In genomic region chr11:117233818-117234217, GRCm38 (mm10) we compare ENCODE assay signal across 12 mouse cellular contexts. TPM values are rescaled to one million over a fixed set of nuclear protein-coding genes. Genes with fewer than 3 reads are reported as not detected.
DNase-seq lines count a peak whose midpoint lies in the region; ATAC-seq and TF ChIP-seq lines count a peak whose summit lies in the region.
"Had no signal": no experiment of that assay in that cellular context is flagged by ENCODE, and none has a peak within 500 bp of the region (broad histone marks: within the 10 kb centered on the region; RNA-seq: fewer than 3 reads in every experiment).

No protein-coding gene starts in this region.

- H3K27me3 ChIP-seq in liver, embryonic 15.5 days = no peaks in the 10 kb centered on the region
- H3K27me3 ChIP-seq in liver, embryonic 12.5 days (replicated peaks) = peaks cover 40% of the 10 kb centered on the region
- no peaks in the 10 kb centered on the region for H3K27me3 ChIP-seq in embryonic facial prominence, embryonic 15.5 days
- H3K27me3 ChIP-seq: Patski had no signal

- H3K4me2 ChIP-seq in liver, embryonic 15.5 days = peak overlapping the region; percentile 18; the same call in 1 of the 2 replicates
- no peak overlapping the region for H3K4me2 ChIP-seq in liver, embryonic 12.5 days
- H3K4me2 ChIP-seq in embryonic facial prominence, embryonic 15.5 days (replicated peaks) = peak overlapping the region; percentile 56

- ATAC-seq in liver, embryonic 15.5 days (ENCODE audit: insufficient read depth) = no peak
- no peak for ATAC-seq in liver, embryonic 12.5 days
- no peak for ATAC-seq in embryonic facial prominence, embryonic 15.5 days (ENCODE audit: insufficient number of reproducible peaks, low FRiP score, low TSS enrichment, low read depth)
- ATAC-seq: forebrain, embryonic 16.5 days; Patski had no signal

- no peak overlapping the region for H3K9ac ChIP-seq in liver, embryonic 15.5 days
- H3K9ac ChIP-seq in liver, embryonic 12.5 days = no peak overlapping the region
- H3K9ac ChIP-seq in embryonic facial prominence, embryonic 15.5 days = no peak overlapping the region

- 48% methylated on average over 8 of the region's 8 CpGs for WGBS in liver, embryonic 15.5 days (ENCODE audit: insufficient replicate concordance)
- WGBS in liver, embryonic 12.5 days (ENCODE audit: insufficient replicate concordance) = 42% methylated on average over 8 of the region's 8 CpGs
- 52% methylated on average over 8 of the region's 8 CpGs for WGBS in embryonic facial prominence, embryonic 15.5 days

- intact Hi-C loops in gastrocnemius, adult 2 months (cut with DNase I) = no loop called here
- intact Hi-C loops in left cerebral cortex, postnatal 10 days (cut with DNase I) = no loop called here

- no peak for DNase-seq in gastrocnemius, adult 2 months
- no peak for DNase-seq in gastrocnemius, adult 18-20 months (ENCODE audit: low spot score)
- peak; percentile 38 to 49 for DNase-seq in thymus, adult 18-20 months
- DNase-seq in cerebellum, adult 8-10 months = no peak
- DNase-seq in left cerebral cortex, postnatal 10 days (ENCODE audit: extremely low spot score in 1 of 2, low spot score in 2 of 2) = no peak
- DNase-seq: kidney, adult 8-10 months had no signal

- no peaks in the 10 kb centered on the region for H3K9me3 ChIP-seq in liver, embryonic 15.5 days (replicated peaks)
- no peaks in the 10 kb centered on the region for H3K9me3 ChIP-seq in liver, embryonic 12.5 days (replicated peaks)
- H3K9me3 ChIP-seq in embryonic facial prominence, embryonic 15.5 days (replicated peaks) = no peaks in the 10 kb centered on the region

- H3K4me3 ChIP-seq in gastrocnemius, adult 2 months = 0 out of 2 replicates have a peak overlapping the region, but pooled peaks have one; percentile 61
- H3K4me3 ChIP-seq in liver, embryonic 15.5 days (replicated peaks) = no peak overlapping the region
- no peak overlapping the region for H3K4me3 ChIP-seq in liver, embryonic 12.5 days
- H3K4me3 ChIP-seq in embryonic facial prominence, embryonic 15.5 days (replicated peaks) = peak overlapping the region; percentile 42
- H3K4me3 ChIP-seq: left cerebral cortex, adult 2 months had no signal

- H3K36me3 ChIP-seq in liver, embryonic 15.5 days (replicated peaks) = no peaks in the 10 kb centered on the region
- H3K36me3 ChIP-seq in liver, embryonic 12.5 days = no peaks in the 10 kb centered on the region
- no peaks in the 10 kb centered on the region for H3K36me3 ChIP-seq in embryonic facial prominence, embryonic 15.5 days

- no peak for TF ChIP-seq CTCF in gastrocnemius, adult 2 months (IDR thresholded peaks at IDR 0.05)

- peak overlapping the region; percentile 57; the same call in 1 of the 2 replicates for H3K27ac ChIP-seq in gastrocnemius, adult 2 months
- H3K27ac ChIP-seq in liver, embryonic 15.5 days (replicated peaks) = 0 out of 2 replicates have a peak overlapping the region, but pooled peaks have one; percentile 1
- H3K27ac ChIP-seq in liver, embryonic 12.5 days = no peak overlapping the region
- H3K27ac ChIP-seq in embryonic facial prominence, embryonic 15.5 days (replicated peaks) = 0 out of 2 replicates have a peak overlapping the region, but pooled peaks have one; percentile 34
- H3K27ac ChIP-seq: left cerebral cortex, adult 2 months had no signal

- peaks cover 40% of the 10 kb centered on the region for H3K4me1 ChIP-seq in liver, embryonic 15.5 days (replicated peaks)
- peaks cover 34% of the 10 kb centered on the region for H3K4me1 ChIP-seq in liver, embryonic 12.5 days
- H3K4me1 ChIP-seq in embryonic facial prominence, embryonic 15.5 days = peaks cover 60% of the 10 kb centered on the region

RNA-seq across cellular contexts. Expression of gene Sept9, which starts 34.4 kb away (rescaled TPM):
- total RNA-seq in gastrocnemius, adult 2 months (2021) = 10 to 100 TPM; 11.5 to 13.6 TPM
- total RNA-seq in gastrocnemius, adult 18-20 months (2021) = 10 to 100 TPM in 1 of 2 experiments, 1 to 10 TPM in 1; 8.0 to 16.1 TPM
- polyA plus RNA-seq in liver, embryonic 15.5 days (2015; fragmentation: Nextera tagmentation; extraction: Ambion mirVana) = 41.0 and 41.9 TPM in 2 replicates
- 69.8 and 72.0 TPM in 2 replicates for polyA plus RNA-seq in liver, embryonic 12.5 days (2016; fragmentation: Nextera tagmentation; extraction: Ambion mirVana)
- 150 and 157 TPM in 2 replicates for polyA plus RNA-seq in embryonic facial prominence, embryonic 15.5 days (2015; fragmentation: Nextera tagmentation; extraction: Ambion mirVana)
- total RNA-seq in left cerebral cortex, postnatal 10 days (2021) = 10 to 100 TPM; 65.0 to 69.0 TPM

Comparison
In these comparisons a context has a peak if more than half of its experiments do, and no peak if none do; other contexts are left out.
1. DNase-seq: peak in thymus, adult 18-20 months (2 of 2); none in gastrocnemius, adult 2 months (single experiment), gastrocnemius, adult 18-20 months (single experiment), cerebellum, adult 8-10 months (single experiment) and left cerebral cortex, postnatal 10 days (0 of 2).
2. H3K4me3 ChIP-seq: peak in gastrocnemius, adult 2 months (single experiment) and embryonic facial prominence, embryonic 15.5 days (single experiment); none in liver, embryonic 15.5 days (single experiment) and liver, embryonic 12.5 days (single experiment).